Mouse (Mus musculus): ENCODE data around the gene Gstz1. TPM values are rescaled to one million over a fixed set of nuclear protein-coding genes. Genes with fewer than 3 reads are reported as not detected.

Gene Gstz1
- 116 TPM for polyA plus RNA-seq (2014; fragmentation: Illumina TruSeq; extraction: RNeasy Lipid Tissue Mini Kit (QIAGEN cat#74804); ENCODE audit: low read depth, low replicate concordance)

GRCm38 (mm10) chr12:87146966-87147365 lies at the start of gene Gstz1:
TSS of gene Gstz1 (plus strand) at chr12:87147165.

GRCm38 (mm10) chr12:87102165-87102631 lies 44.8 kb upstream of the Gstz1 start, which contains the start of gene Ngb:
TSS of gene Ngb (minus strand) at chr12:87102539.

GRCm38 (mm10) chr12:87147395-87148089 lies 577 bp downstream of the Gstz1 start, which contains the start of gene Pomt2:
TSS of gene Pomt2 (minus strand) at chr12:87147968.

GRCm38 (mm10) chr12:87199206-87199972 lies 52.4 kb downstream of the Gstz1 start, which contains the start of gene Samd15:
TSS of gene Samd15 (plus strand) at chr12:87199723.

GRCm38 (mm10) chr12:87199973-87200586 lies 53.1 kb downstream of the Gstz1 start, which contains the start of gene Tmed8:
TSS of gene Tmed8 (minus strand) at chr12:87200454.

Other genes with a start within 250 kb of the Gstz1 start
- gene Cipc, start 200.1 kb upstream of the Gstz1 start, polyA plus RNA-seq (2014; fragmentation: Illumina TruSeq; extraction: RNeasy Lipid Tissue Mini Kit (QIAGEN cat#74804); ENCODE audit: low read depth, low replicate concordance): 17.6 TPM
- 1.0 TPM for gene Zdhhc22, start 156.7 kb upstream of the Gstz1 start, polyA plus RNA-seq (2014; fragmentation: Illumina TruSeq; extraction: RNeasy Lipid Tissue Mini Kit (QIAGEN cat#74804); ENCODE audit: low read depth, low replicate concordance)
- gene Tmem63c, start 125.8 kb upstream of the Gstz1 start, polyA plus RNA-seq (2014; fragmentation: Illumina TruSeq; extraction: RNeasy Lipid Tissue Mini Kit (QIAGEN cat#74804); ENCODE audit: low read depth, low replicate concordance): 0.17 TPM
- gene Ngb, start 44.6 kb upstream of the Gstz1 start, polyA plus RNA-seq (2014; fragmentation: Illumina TruSeq; extraction: RNeasy Lipid Tissue Mini Kit (QIAGEN cat#74804); ENCODE audit: low read depth, low replicate concordance): 0.47 TPM
- gene Pomt2, start 803 bp downstream of the Gstz1 start, polyA plus RNA-seq (2014; fragmentation: Illumina TruSeq; extraction: RNeasy Lipid Tissue Mini Kit (QIAGEN cat#74804); ENCODE audit: low read depth, low replicate concordance): 10.5 TPM
- 2.5 TPM for gene Samd15, start 52.6 kb downstream of the Gstz1 start, polyA plus RNA-seq (2014; fragmentation: Illumina TruSeq; extraction: RNeasy Lipid Tissue Mini Kit (QIAGEN cat#74804); ENCODE audit: low read depth, low replicate concordance)
- 54.9 TPM for gene Tmed8, start 53.3 kb downstream of the Gstz1 start, polyA plus RNA-seq (2014; fragmentation: Illumina TruSeq; extraction: RNeasy Lipid Tissue Mini Kit (QIAGEN cat#74804); ENCODE audit: low read depth, low replicate concordance)
- gene Noxred1, start 91.6 kb downstream of the Gstz1 start, polyA plus RNA-seq (2014; fragmentation: Illumina TruSeq; extraction: RNeasy Lipid Tissue Mini Kit (QIAGEN cat#74804); ENCODE audit: low read depth, low replicate concordance): 0.52 TPM
- gene Vipas39, start 119.1 kb downstream of the Gstz1 start, polyA plus RNA-seq (2014; fragmentation: Illumina TruSeq; extraction: RNeasy Lipid Tissue Mini Kit (QIAGEN cat#74804); ENCODE audit: low read depth, low replicate concordance): 22.5 TPM
- 198 TPM for gene Ahsa1, start 119.3 kb downstream of the Gstz1 start, polyA plus RNA-seq (2014; fragmentation: Illumina TruSeq; extraction: RNeasy Lipid Tissue Mini Kit (QIAGEN cat#74804); ENCODE audit: low read depth, low replicate concordance)
- not detected for gene Ism2, start 152.5 kb downstream of the Gstz1 start, polyA plus RNA-seq (2014; fragmentation: Illumina TruSeq; extraction: RNeasy Lipid Tissue Mini Kit (QIAGEN cat#74804); ENCODE audit: low read depth, low replicate concordance)
- gene Sptlc2, start 241.2 kb downstream of the Gstz1 start, polyA plus RNA-seq (2014; fragmentation: Illumina TruSeq; extraction: RNeasy Lipid Tissue Mini Kit (QIAGEN cat#74804); ENCODE audit: low read depth, low replicate concordance): 359 TPM